Mouse (Mus musculus) kidney, embryonic 15.5 days (tissue): ENCODE data around the gene Tcea3. TPM values are rescaled to one million over a fixed set of nuclear protein-coding genes. Genes with fewer than 3 reads are reported as not detected.

Source experiments
- ATAC-seq: fragments of 200-750 bp; cut with Nextera tagmentation; replicated peaks from 2 replicates; pipeline ENCODE4 v1.8.0; 2017; ENCODE audit warnings: moderate TSS enrichment; ENCODE audit not compliant: low FRiP score
- H3K27ac ChIP-seq: fragments of 300-500 bp; sonication (generic); 2 replicates; pipeline ENCODE4 v1.5.1; 2015; ENCODE audit warnings: mild to moderate bottlenecking, inconsistent platforms
- H3K27me3 ChIP-seq: fragments of 300-500 bp; sonication (generic); 2 replicates; pipeline ENCODE4 v1.6.1; 2015; ENCODE audit warnings: inconsistent platforms
- H3K36me3 ChIP-seq: fragments of 300-500 bp; sonication (generic); 2 replicates; pipeline ENCODE4 v1.6.1; 2015; ENCODE audit warnings: inconsistent platforms
- H3K4me1 ChIP-seq: fragments of 300-500 bp; sonication (generic); 2 replicates; pipeline ENCODE4 v1.6.1; 2015; ENCODE audit warnings: inconsistent platforms
- H3K4me2 ChIP-seq: fragments of 300-500 bp; sonication (generic); 2 replicates; pipeline ENCODE4 v1.6.1; 2015; ENCODE audit warnings: moderate library complexity, mild to moderate bottlenecking, inconsistent platforms
- H3K4me3 ChIP-seq: fragments of 300-500 bp; sonication (generic); replicated peaks from 2 replicates; pipeline ENCODE4 v1.5.1; 2015; ENCODE audit warnings: mild to moderate bottlenecking, inconsistent platforms
- H3K9ac ChIP-seq: fragments of 300-500 bp; sonication (generic); 2 replicates; pipeline ENCODE4 v1.6.1; 2015; ENCODE audit warnings: mild to moderate bottlenecking, inconsistent platforms
- H3K9me3 ChIP-seq: fragments of 300-500 bp; sonication (generic); replicated peaks from 2 replicates; pipeline ENCODE4 v1.6.1; 2016; ENCODE audit warnings: inconsistent platforms
- WGBS: fragments of 180-500 bp; shearing (Covaris S2); methylation state at CpG from one replicate; pipeline ENCODE4 v1.1.7; 2015; ENCODE audit warnings: mixed read lengths; 5-methylcytosine and 5-hydroxymethylcytosine counted together
- polyA plus RNA-seq: library from polyadenylated mRNA; unstranded; fragments of >200 nt; fragmentation: Nextera tagmentation; extraction: Ambion mirVana; gene quantifications from 2 replicates; pipeline ENCODE4 v1.2.1, GENCODE M21; 2015

Gene Tcea3
- polyA plus RNA-seq, 1 experiment from 2014 or later = 12.5 TPM

GRCm38 (mm10) chr4:136309780-136310179, 62.3 kb downstream of the Tcea3 start:
- Histone ChIP-seq H3K9me3 (no peaks in the 10 kb centered on the region), H3K4me2 (peak overlapping the region; percentile 75), H3K27me3 (no peaks in the 10 kb centered on the region), H3K4me3 (peak overlapping the region; percentile 100), H3K4me1 (peaks cover 30% of the 10 kb centered on the region), H3K27ac (peak overlapping the region; percentile 99), H3K36me3 (no peaks in the 10 kb centered on the region), H3K9ac (peak overlapping the region; percentile 62)
- ATAC-seq = peak; percentile 41; the same call in 1 of the 2 replicates
- WGBS = 2% methylated on average over 11 of the region's 11 CpGs

- Histone ChIP-seq H3K9ac (peak within 1 kb of the TSS; percentile 100), H3K36me3 (no peaks in the 10 kb centered on the region), H3K4me3 (peak within 1 kb of the TSS; percentile 100), H3K4me1 (peaks cover 33% of the 10 kb centered on the region), H3K27ac (peak within 1 kb of the TSS; percentile 99), H3K4me2 (peak within 1 kb of the TSS; percentile 75), H3K9me3 (no peaks in the 10 kb centered on the region), H3K27me3 (no peaks in the 10 kb centered on the region)
- peak; percentile 99 for ATAC-seq
- WGBS = under 1% methylated on average over 65 of the region's 65 CpGs
These were observed 62.9 kb downstream of the Tcea3 start, which contains the start of gene Hnrnpr for GRCm38 (mm10) chr4:136310229-136311041. TSS of gene Hnrnpr (plus strand) at chr4:136310942.

- peak overlapping the region; percentile 99 for H3K27ac ChIP-seq
- ATAC-seq = peak; percentile 52
- no peaks in the 10 kb centered on the region for H3K27me3 ChIP-seq
- peak overlapping the region; percentile 100 for H3K4me3 ChIP-seq
- peak overlapping the region; percentile 75 for H3K4me2 ChIP-seq
- peaks cover 1% of the 10 kb centered on the region; the same call in 1 of the 2 replicates for H3K36me3 ChIP-seq
- H3K4me1 ChIP-seq = peaks cover 33% of the 10 kb centered on the region
- peak overlapping the region; percentile 100 for H3K9ac ChIP-seq
- no peaks in the 10 kb centered on the region for H3K9me3 ChIP-seq
- WGBS = 0% methylated on average over 80 of the region's 81 CpGs
These were observed 63.8 kb downstream of the Tcea3 start for GRCm38 (mm10) chr4:136311042-136311999.

- H3K4me2 ChIP-seq = peak overlapping the region; percentile 75
- WGBS = 4% methylated on average over 4 of the region's 4 CpGs
- H3K9me3 ChIP-seq = no peaks in the 10 kb centered on the region
- peaks cover 13% of the 10 kb centered on the region for H3K36me3 ChIP-seq
- H3K27me3 ChIP-seq = no peaks in the 10 kb centered on the region
- peak overlapping the region; percentile 100 for H3K4me3 ChIP-seq
- H3K4me1 ChIP-seq = peaks cover 33% of the 10 kb centered on the region
- H3K9ac ChIP-seq = peak overlapping the region; percentile 100
- ATAC-seq = no peak
- no peak overlapping the region for H3K27ac ChIP-seq
These were observed 65.1 kb downstream of the Tcea3 start for GRCm38 (mm10) chr4:136312616-136313015.

GRCm38 (mm10) chr4:136317667-136318066, 70.1 kb downstream of the Tcea3 start:
- no peak for ATAC-seq
- WGBS = 90% methylated on average over 4 of the region's 4 CpGs
- peaks cover 61% of the 10 kb centered on the region for H3K36me3 ChIP-seq
- no peak overlapping the region for H3K4me2 ChIP-seq
- no peaks in the 10 kb centered on the region for H3K27me3 ChIP-seq
- H3K9me3 ChIP-seq = no peaks in the 10 kb centered on the region
- H3K4me1 ChIP-seq = peaks cover 20% of the 10 kb centered on the region
- no peak overlapping the region for H3K4me3 ChIP-seq
- H3K9ac ChIP-seq = no peak overlapping the region
- H3K27ac ChIP-seq = no peak overlapping the region

GRCm38 (mm10) chr4:136320016-136320415, 72.5 kb downstream of the Tcea3 start:
- WGBS = 88% methylated on average over 4 of the region's 4 CpGs
- Histone ChIP-seq H3K4me3 (no peak overlapping the region), H3K4me1 (peaks cover 2% of the 10 kb centered on the region), H3K9ac (no peak overlapping the region), H3K27ac (no peak overlapping the region), H3K9me3 (no peaks in the 10 kb centered on the region), H3K36me3 (peaks cover 83% of the 10 kb centered on the region), H3K4me2 (no peak overlapping the region), H3K27me3 (no peaks in the 10 kb centered on the region)
- ATAC-seq = no peak

- H3K9ac ChIP-seq = no peak overlapping the region
- no peak for ATAC-seq
- H3K36me3 ChIP-seq = peaks cover 86% of the 10 kb centered on the region
- WGBS = 37% methylated on average over 2 of the region's 2 CpGs
- H3K9me3 ChIP-seq = no peaks in the 10 kb centered on the region
- no peak overlapping the region for H3K27ac ChIP-seq
- no peaks in the 10 kb centered on the region for H3K4me1 ChIP-seq
- no peak overlapping the region for H3K4me3 ChIP-seq
- no peak overlapping the region for H3K4me2 ChIP-seq
- no peaks in the 10 kb centered on the region for H3K27me3 ChIP-seq
These were observed 76.7 kb downstream of the Tcea3 start for GRCm38 (mm10) chr4:136324226-136324625.

Other genes with a start within 250 kb of the Tcea3 start
- 40.0 and 40.6 TPM in 2 replicates for gene Eloa, start 226.0 kb upstream of the Tcea3 start, polyA plus RNA-seq
- gene Rpl11, start 194.3 kb upstream of the Tcea3 start, polyA plus RNA-seq = 483 and 529 TPM in 2 replicates
- gene Id3, start 104.2 kb upstream of the Tcea3 start, polyA plus RNA-seq = 862 and 905 TPM in 2 replicates
- 9.7 and 10.5 TPM in 2 replicates for gene E2f2, start 75.3 kb upstream of the Tcea3 start, polyA plus RNA-seq
- gene Asap3, start 41.4 kb upstream of the Tcea3 start, polyA plus RNA-seq = 4.5 and 6.0 TPM in 2 replicates
- gene Zfp46, start 37.0 kb downstream of the Tcea3 start, polyA plus RNA-seq = 22.8 TPM in 2 replicates
- gene Hnrnpr, start 63.2 kb downstream of the Tcea3 start, polyA plus RNA-seq = 183 and 188 TPM in 2 replicates
- gene Htr1d, start 175.8 kb downstream of the Tcea3 start, polyA plus RNA-seq = 0.21 and 0.44 TPM in 2 replicates
- 0.40 and 0.57 TPM in 2 replicates for gene 6030445D17Rik, start 214.5 kb downstream of the Tcea3 start, polyA plus RNA-seq
- 134 and 146 TPM in 2 replicates for gene Luzp1, start 222.0 kb downstream of the Tcea3 start, polyA plus RNA-seq